Mouse (Mus musculus) heart, postnatal 0 days (tissue): Measurements from ENCODE around the gene Gm4952. TPM values are rescaled to one million over a fixed set of nuclear protein-coding genes. Genes with fewer than 3 reads are reported as not detected.

Source experiments
- ATAC-seq: fragments of 200-750 bp; cut with Nextera tagmentation; 2 replicates; pipeline ENCODE4 v1.8.0; 2017; ENCODE audit warnings: low read depth, moderate number of reproducible peaks, moderate library complexity; ENCODE audit not compliant: insufficient read depth
- DNase-seq: peaks from one replicate; pipeline ENCODE4 v3.0.0-alpha.2; 2016; ENCODE audit warnings: low spot score
- H3K27ac ChIP-seq: fragments of 300-500 bp; sonication (generic); 2 replicates; pipeline ENCODE4 v1.5.1; 2014; ENCODE audit warnings: low read depth, mild to moderate bottlenecking
- H3K27me3 ChIP-seq: fragments of 300-500 bp; sonication (generic); 2 replicates; pipeline ENCODE4 v1.6.1; 2014; ENCODE audit warnings: low read length, mixed read lengths; ENCODE audit not compliant: control insufficient read depth, insufficient read depth
- H3K36me3 ChIP-seq: fragments of 300-500 bp; sonication (generic); replicated peaks from 2 replicates; pipeline ENCODE4 v1.6.1; 2014; ENCODE audit warnings: low read length, mixed read lengths; ENCODE audit not compliant: control insufficient read depth, insufficient read depth
- H3K4me1 ChIP-seq: fragments of 300-500 bp; sonication (generic); 2 replicates; pipeline ENCODE4 v1.6.1; 2014; ENCODE audit warnings: antibody characterized with exemption; ENCODE audit not compliant: control insufficient read depth, insufficient read depth
- H3K4me2 ChIP-seq: fragments of 300-500 bp; sonication (generic); 2 replicates; pipeline ENCODE4 v1.6.1; 2014; ENCODE audit warnings: low read depth, mild to moderate bottlenecking, low read length, moderate library complexity
- H3K4me3 ChIP-seq: fragments of 300-500 bp; sonication (generic); 2 replicates; pipeline ENCODE4 v1.5.1; 2014; ENCODE audit warnings: low read depth, low read length
- H3K9ac ChIP-seq: fragments of 300-500 bp; sonication (generic); replicated peaks from 2 replicates; pipeline ENCODE4 v1.6.1; 2014; ENCODE audit warnings: low read depth, low read length, mixed read lengths
- H3K9me3 ChIP-seq: fragments of 300-500 bp; sonication (generic); replicated peaks from 2 replicates; pipeline ENCODE4 v1.6.1; 2016; ENCODE audit warnings: low read length; ENCODE audit not compliant: control insufficient read depth
- CTCF ChIP-seq: IDR thresholded peaks from 2 replicates; pipeline ENCODE4 v1.5.1; 2016; ENCODE audit warnings: antibody characterized with exemption, control low read depth, low read depth
- EP300 ChIP-seq: IDR thresholded peaks from 2 replicates; pipeline ENCODE4 v1.6.1; 2016; ENCODE audit warnings: antibody characterized with exemption, low read depth
- WGBS: fragments of 180-500 bp; shearing (Covaris S2); extraction: QIAGEN DNeasy Blood & Tissue Kit; methylation state at CpG from one replicate; pipeline ENCODE4 v1.1.7; 2014; 5-methylcytosine and 5-hydroxymethylcytosine counted together
- polyA plus RNA-seq: library from polyadenylated mRNA; unstranded; fragments of >200 nt; fragmentation: Nextera tagmentation; extraction: Ambion mirVana; gene quantifications from 2 replicates; pipeline ENCODE4 v1.2.1, GENCODE M21; 2015
- total RNA-seq: library from RNA; depleted of rRNA; stranded (reverse); fragments of >200 nt; gene quantifications from 2 replicates; pipeline ENCODE4 v1.2.3, GENCODE M21; 2014; ENCODE audit warnings: low replicate concordance

Gm4952 gene
- total and polyA plus RNA-seq, 2 experiments from 2014 or later: not detected

DNA sequence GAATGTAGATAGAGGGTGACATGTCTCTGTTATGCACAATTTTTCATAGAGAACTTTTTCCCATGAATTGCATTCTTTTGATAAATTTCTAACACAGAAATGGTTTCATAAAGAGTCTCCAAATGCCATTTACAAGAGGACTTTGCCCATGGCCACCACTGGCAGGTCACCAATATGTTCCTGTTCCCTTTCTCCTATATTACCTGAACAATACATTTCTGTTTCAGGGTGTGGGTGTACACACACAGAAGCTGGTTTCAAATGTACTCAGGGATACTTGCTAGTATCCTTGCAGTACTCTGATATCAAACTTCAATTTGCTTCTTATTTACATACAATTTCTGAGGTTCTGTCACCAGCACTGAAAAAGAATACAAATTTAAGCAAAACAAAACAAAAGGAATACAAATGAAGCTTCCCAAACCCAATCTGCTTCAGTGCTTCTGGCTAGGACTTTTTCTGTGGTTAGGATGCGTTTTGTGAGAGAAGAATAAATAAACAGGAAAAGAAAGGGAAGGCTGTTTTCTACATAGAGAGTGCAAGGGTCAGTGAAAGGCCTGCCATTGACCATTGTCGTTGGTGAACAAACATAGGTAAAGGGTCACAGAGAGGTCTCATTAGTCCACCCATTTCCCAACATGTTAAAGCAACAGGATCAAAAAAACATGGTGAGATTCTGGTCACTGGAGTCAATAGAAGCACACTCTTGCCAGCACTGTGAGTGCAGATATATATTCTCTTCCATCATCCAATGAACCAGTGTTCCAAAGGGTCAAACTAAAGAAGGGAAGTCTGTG, 1.1 kb downstream of the Gm4952 start:
- no peak overlapping the region for H3K4me2 ChIP-seq
- whole genome bisulfite sequencing: 43% methylated on average over 2 of the region's 2 CpGs
- H3K36me3 ChIP-seq: no peaks in the 10 kb centered on the region
- H3K9me3 ChIP-seq: no peaks in the 10 kb centered on the region
- TF ChIP-seq EP300: no peak
- TF ChIP-seq CTCF: no peak
- 0 out of 2 replicates have a peak, but pooled peaks cover 3% of the 10 kb centered on the region for H3K4me1 ChIP-seq
- DNase-seq (no peak), ATAC-seq (no peak)
- no peak overlapping the region for H3K4me3 ChIP-seq
- 0 out of 2 replicates have a peak, but pooled peaks cover 4% of the 10 kb centered on the region for H3K27me3 ChIP-seq
- H3K27ac ChIP-seq: no peak overlapping the region
- no peak overlapping the region for H3K9ac ChIP-seq

DNA sequence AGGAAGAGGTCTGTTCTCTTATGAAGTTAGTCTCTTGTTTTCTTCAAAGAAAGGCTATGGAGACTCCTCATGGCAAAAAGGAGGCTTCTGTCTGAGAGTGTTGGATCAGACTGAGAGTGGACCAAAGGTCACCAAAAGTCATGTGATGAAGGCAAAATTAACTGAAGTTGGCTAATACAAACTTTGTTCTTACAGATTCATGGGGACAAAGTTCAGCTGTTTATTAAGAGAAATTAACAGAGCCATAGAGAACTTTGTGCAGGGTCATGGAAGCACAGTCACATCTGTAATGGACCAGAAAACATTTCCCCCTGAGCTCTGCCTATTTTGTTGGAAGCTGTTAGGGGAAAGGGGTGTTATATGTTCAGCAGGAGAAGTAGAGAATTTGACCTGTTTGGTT, 8.6 kb downstream of the Gm4952 start:
- ATAC-seq: no peak
- no peaks in the 10 kb centered on the region for H3K4me1 ChIP-seq
- H3K27ac ChIP-seq: no peak overlapping the region
- DNase-seq: no peak
- TF ChIP-seq EP300 (no peak), CTCF (no peak)
- no peak overlapping the region for H3K4me2 ChIP-seq
- H3K4me3 ChIP-seq: no peak overlapping the region
- no peaks in the 10 kb centered on the region for H3K9me3 ChIP-seq
- H3K27me3 ChIP-seq: no peaks in the 10 kb centered on the region
- H3K9ac ChIP-seq: no peak overlapping the region
- no peaks in the 10 kb centered on the region for H3K36me3 ChIP-seq

DNA sequence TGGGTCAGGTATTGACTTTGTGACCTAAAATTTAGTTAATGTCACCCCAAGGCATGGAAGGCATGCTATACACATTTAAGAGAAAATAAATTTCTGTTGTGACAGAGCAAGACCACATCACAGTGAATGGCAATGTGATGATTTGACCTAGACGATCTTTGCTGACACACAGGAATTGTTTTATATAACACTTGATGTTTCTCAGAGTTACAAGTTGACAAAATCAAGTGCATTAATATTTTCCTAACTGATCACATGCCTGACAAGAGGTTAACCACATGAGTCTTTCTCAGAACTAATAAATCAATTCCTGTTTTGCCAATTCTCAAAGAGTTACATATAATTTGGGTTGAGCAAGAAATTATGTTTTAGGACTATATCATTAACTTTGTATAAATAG, 13.9 kb downstream of the Gm4952 start:
- H3K4me3 ChIP-seq: no peak overlapping the region

DNA sequence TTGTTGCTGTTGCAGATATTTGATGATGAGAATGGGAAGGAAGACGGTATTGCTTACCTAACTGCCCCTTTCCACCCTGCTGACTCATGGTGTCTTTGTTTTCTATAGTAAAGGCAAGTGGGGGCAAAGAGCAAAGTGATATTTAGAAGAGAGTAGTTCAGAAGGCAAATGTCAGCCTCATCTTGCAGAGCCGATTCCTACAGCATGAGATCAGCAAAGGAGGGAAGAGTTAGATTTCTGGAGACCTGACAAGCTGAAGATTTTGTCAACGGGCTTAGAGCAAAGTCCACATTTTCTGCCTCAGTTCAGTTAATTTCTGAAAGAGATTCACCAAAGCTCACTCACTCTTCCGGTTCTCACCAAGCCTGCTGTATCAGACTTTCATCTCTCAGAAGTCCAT, 33.4 kb downstream of the Gm4952 start, which contains the start of gene Glyat:
Gene Glyat, plus strand, starts transcription at position 133 of the 400 bp plus-strand sequence.
- Histone ChIP-seq H3K9ac (no peak within 1 kb of the TSS), H3K4me2 (no peak within 1 kb of the TSS), H3K4me3 (no peak within 1 kb of the TSS), H3K4me1 (no peaks in the 10 kb centered on the region), H3K27me3 (no peaks in the 10 kb centered on the region), H3K9me3 (no peaks in the 10 kb centered on the region), H3K27ac (no peak within 1 kb of the TSS), H3K36me3 (no peaks in the 10 kb centered on the region)
- WGBS: 57% methylated on average over 4 of the region's 4 CpGs
- ATAC-seq: no peak
- DNase-seq: no peak
- no peak for TF ChIP-seq EP300
- TF ChIP-seq CTCF: no peak

More for the DNA sequence above, 13.9 kb downstream of the Gm4952 start:
- Histone ChIP-seq H3K4me2 (no peak overlapping the region), H3K27ac (no peak overlapping the region), H3K4me1 (no peaks in the 10 kb centered on the region), H3K9ac (no peak overlapping the region), H3K36me3 (no peaks in the 10 kb centered on the region), H3K9me3 (no peaks in the 10 kb centered on the region), H3K27me3 (no peaks in the 10 kb centered on the region)
- TF ChIP-seq EP300 (no peak), CTCF (no peak)
- ATAC-seq (no peak), DNase-seq (no peak)
- 62% methylated on average over 1 of the region's 1 CpGs for WGBS

DNA sequence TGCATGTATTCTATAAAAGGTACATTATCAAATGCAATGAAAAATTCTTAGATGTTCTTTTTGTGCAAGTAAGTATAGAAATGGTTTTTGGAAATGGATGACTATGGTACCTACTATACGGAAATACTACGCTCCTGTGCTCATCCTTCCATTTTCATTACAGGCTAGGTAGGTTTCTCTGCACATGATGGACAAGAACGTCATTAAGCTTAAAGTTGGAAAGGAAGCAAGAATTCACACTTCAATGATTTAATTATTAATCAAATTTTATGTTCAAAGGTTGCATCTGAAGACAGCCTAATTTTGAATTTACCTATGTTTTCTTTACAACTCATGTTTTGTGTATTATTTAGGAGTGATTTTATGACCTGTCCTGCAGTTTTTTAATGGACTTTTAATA, 34.5 kb downstream of the Gm4952 start:
- Histone ChIP-seq H3K27me3 (no peaks in the 10 kb centered on the region), H3K4me1 (no peaks in the 10 kb centered on the region), H3K36me3 (no peaks in the 10 kb centered on the region), H3K27ac (no peak overlapping the region), H3K9ac (no peak overlapping the region), H3K4me2 (no peak overlapping the region), H3K9me3 (no peaks in the 10 kb centered on the region), H3K4me3 (no peak overlapping the region)
- ATAC-seq (no peak), DNase-seq (no peak)
- WGBS: 76% methylated on average over 3 of the region's 3 CpGs
- no peak for TF ChIP-seq CTCF
- no peak for TF ChIP-seq EP300

DNA sequence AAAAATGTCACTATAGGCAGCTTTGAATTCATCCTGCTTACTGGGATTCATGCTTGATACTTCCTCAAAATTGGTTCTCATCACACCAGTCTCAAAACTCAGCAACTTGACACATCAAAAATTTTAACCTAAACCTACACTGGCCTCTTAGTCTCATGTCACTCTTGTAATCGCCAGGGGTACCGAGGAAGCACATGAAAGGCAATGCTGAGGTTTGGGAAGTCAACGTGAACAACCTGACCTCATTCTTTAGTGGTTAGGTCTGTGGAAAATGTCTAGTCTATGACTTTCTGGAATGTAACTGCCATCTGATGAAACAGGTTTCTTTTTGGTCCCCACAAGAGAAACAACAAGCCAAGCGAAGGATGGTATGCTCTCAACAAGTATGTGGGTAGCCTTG, 35.2 kb downstream of the Gm4952 start:
- Histone ChIP-seq H3K27me3 (no peaks in the 10 kb centered on the region), H3K4me2 (no peak overlapping the region), H3K9me3 (no peaks in the 10 kb centered on the region), H3K36me3 (no peaks in the 10 kb centered on the region), H3K4me3 (no peak overlapping the region), H3K4me1 (no peaks in the 10 kb centered on the region), H3K27ac (no peak overlapping the region), H3K9ac (no peak overlapping the region)
- 71% methylated on average over 4 of the region's 4 CpGs for WGBS
- DNase-seq (no peak), ATAC-seq (no peak)
- no peak for TF ChIP-seq CTCF
